Mouse (Mus musculus): ENCODE results near the gene Hps5. TPM values are rescaled to one million over a fixed set of nuclear protein-coding genes. Genes with fewer than 3 reads are reported as not detected.

Gene Hps5
- total and polyA plus RNA-seq, 2 experiments, result 9.0 to 11.8 TPM

DNA sequence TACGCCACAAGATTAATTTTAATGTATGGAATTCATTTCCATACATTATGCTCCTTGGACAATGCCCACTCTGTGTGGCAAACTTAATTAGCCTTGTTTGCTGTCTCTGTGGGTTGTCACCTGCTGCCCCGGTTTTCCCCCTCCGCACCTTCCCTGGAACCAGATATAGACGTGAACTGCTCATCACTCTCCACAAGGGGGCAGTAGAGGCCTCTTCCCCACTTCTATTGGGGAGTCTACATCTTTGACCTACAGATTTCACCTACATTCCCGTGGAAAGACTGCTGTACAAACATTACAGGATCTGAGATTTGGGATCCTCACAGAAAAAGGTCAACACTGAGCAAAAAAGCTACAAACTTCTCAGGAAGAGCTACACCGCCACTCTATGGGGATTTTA, 81.3 kb downstream of the Hps5 start:
- Histone ChIP-seq H3K4me1 (ENCODE audit: control insufficient read depth, insufficient read depth, low read length) (peaks cover 7% of the 10 kb centered on the region), H3K79me2 (ENCODE audit: control insufficient read depth, insufficient read depth, low read length) (no peaks in the 10 kb centered on the region), H3K4me3 (ENCODE audit: insufficient read depth, low read depth, low read length) (no peak overlapping the region), H3K27me3 (ENCODE audit: control insufficient read depth, insufficient read depth, low read length) (no peaks in the 10 kb centered on the region), H3K9ac (ENCODE audit: low read depth, low read length) (no peak overlapping the region), H3K36me3 (ENCODE audit: control insufficient read depth, insufficient read depth, low read length) (no peaks in the 10 kb centered on the region), H3K27ac (replicated peaks; ENCODE audit: insufficient read depth, low read depth, low read length) (no peak overlapping the region)
- TF ChIP-seq CTCF (IDR thresholded peaks at IDR 0.05; ENCODE audit: low read depth, low read length) (peak; percentile 78), POLR2A (IDR thresholded peaks at IDR 0.05; ENCODE audit: extremely low read depth, insufficient read depth, low read length) (no peak)
- peak; percentile 45 for DNase-seq (ENCODE audit: extremely low read depth, low read depth, low spot score)
- 27% methylated on average over 6 of the region's 6 CpGs for WGBS

DNA sequence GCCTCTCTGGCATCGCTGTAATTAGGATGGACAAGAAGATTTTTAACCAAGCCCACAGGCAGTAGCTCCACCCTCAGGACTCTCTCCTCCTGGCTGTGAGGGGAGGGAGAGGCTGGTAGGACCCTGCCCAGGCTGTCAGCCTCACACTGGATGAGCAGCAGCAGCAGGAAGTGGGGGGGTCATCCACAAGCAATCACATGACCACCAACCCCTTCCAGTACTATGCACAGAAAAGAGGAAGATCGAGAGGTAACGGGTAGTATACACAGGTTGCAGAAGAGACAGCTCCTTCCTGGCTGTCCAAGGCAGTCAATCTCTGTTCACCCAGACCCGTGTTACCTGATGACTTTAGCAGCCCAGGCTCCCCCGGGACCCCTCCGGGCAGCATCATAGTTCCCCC, 83.6 kb downstream of the Hps5 start:
- TF ChIP-seq POLR2A (IDR thresholded peaks at IDR 0.05; ENCODE audit: extremely low read depth, insufficient read depth, low read length) (no peak), CTCF (IDR thresholded peaks at IDR 0.05; ENCODE audit: low read depth, low read length) (no peak)
- Histone ChIP-seq H3K36me3 (ENCODE audit: control insufficient read depth, insufficient read depth, low read length) (no peaks in the 10 kb centered on the region), H3K27ac (replicated peaks; ENCODE audit: insufficient read depth, low read depth, low read length) (no peak overlapping the region), H3K27me3 (ENCODE audit: control insufficient read depth, insufficient read depth, low read length) (no peaks in the 10 kb centered on the region), H3K9ac (ENCODE audit: low read depth, low read length) (no peak overlapping the region), H3K4me3 (ENCODE audit: insufficient read depth, low read depth, low read length) (no peak overlapping the region), H3K4me1 (ENCODE audit: control insufficient read depth, insufficient read depth, low read length) (no peaks in the 10 kb centered on the region), H3K79me2 (ENCODE audit: control insufficient read depth, insufficient read depth, low read length) (no peaks in the 10 kb centered on the region)
- no peak for DNase-seq (ENCODE audit: extremely low read depth, low read depth, low spot score)
- WGBS, result 76% methylated on average over 6 of the region's 6 CpGs

Other genes starting within 250 kb of the Hps5 start
- gene Sergef, start 156.3 kb downstream of the Hps5 start, total RNA-seq (2014; rRNA removed), result 4.9 and 6.6 TPM in 2 replicates
- gene Sergef, start 156.3 kb downstream of the Hps5 start, polyA plus RNA-seq (2012; rRNA removed), result 5.4 and 7.5 TPM in 2 replicates
- not detected in 2 replicates for gene Tph1, start 123.5 kb downstream of the Hps5 start, total RNA-seq (2014; rRNA removed)
- not detected in 2 replicates for gene Tph1, start 123.5 kb downstream of the Hps5 start, polyA plus RNA-seq (2012; rRNA removed)
- gene Saal1, start 85.4 kb downstream of the Hps5 start, total RNA-seq (2014; rRNA removed), result 2.8 and 2.9 TPM in 2 replicates
- gene Saal1, start 85.4 kb downstream of the Hps5 start, polyA plus RNA-seq (2012; rRNA removed), result 2.5 and 2.7 TPM in 2 replicates
- 7.8 and 10.1 TPM in 2 replicates for gene Saa3, start 80.4 kb downstream of the Hps5 start, total RNA-seq (2014; rRNA removed)
- gene Saa3, start 80.4 kb downstream of the Hps5 start, polyA plus RNA-seq (2012; rRNA removed), result 3.5 and 3.8 TPM in 2 replicates
- gene Saa4, start 63.5 kb downstream of the Hps5 start, total RNA-seq (2014; rRNA removed), result 74.2 and 103 TPM in 2 replicates
- 80.9 and 90.4 TPM in 2 replicates for gene Saa4, start 63.5 kb downstream of the Hps5 start, polyA plus RNA-seq (2012; rRNA removed)
- 18.9 and 23.7 TPM in 2 replicates for gene Saa1, start 53.1 kb downstream of the Hps5 start, total RNA-seq (2014; rRNA removed)
- gene Saa1, start 53.1 kb downstream of the Hps5 start, polyA plus RNA-seq (2012; rRNA removed), result 22.0 and 30.0 TPM in 2 replicates
- 16.0 and 25.5 TPM in 2 replicates for gene Saa2, start 44.3 kb downstream of the Hps5 start, total RNA-seq (2014; rRNA removed)
- gene Saa2, start 44.3 kb downstream of the Hps5 start, polyA plus RNA-seq (2012; rRNA removed), result 12.5 and 13.3 TPM in 2 replicates
- gene Gtf2h1, start within 50 bp of the Hps5 start, total RNA-seq (2014; rRNA removed), result 30.9 and 33.2 TPM in 2 replicates
- 6.3 and 6.7 TPM in 2 replicates for gene Gtf2h1, start within 50 bp of the Hps5 start, polyA plus RNA-seq (2012; rRNA removed)
- 442 and 520 TPM in 2 replicates for gene Ldha, start 45.4 kb upstream of the Hps5 start, total RNA-seq (2014; rRNA removed)
- gene Ldha, start 45.4 kb upstream of the Hps5 start, polyA plus RNA-seq (2012; rRNA removed), result 594 and 718 TPM in 2 replicates
- not detected in 2 replicates for gene Ldhc, start 65.1 kb upstream of the Hps5 start, total RNA-seq (2014; rRNA removed)
- gene Ldhc, start 65.1 kb upstream of the Hps5 start, polyA plus RNA-seq (2012; rRNA removed), result not detected in 2 replicates
- 19.5 and 20.3 TPM in 2 replicates for gene Tsg101, start 123.9 kb upstream of the Hps5 start, total RNA-seq (2014; rRNA removed)
- 33.4 and 43.6 TPM in 2 replicates for gene Tsg101, start 123.9 kb upstream of the Hps5 start, polyA plus RNA-seq (2012; rRNA removed)
- gene Uevld, start 162.5 kb upstream of the Hps5 start, total RNA-seq (2014; rRNA removed), result 9.8 and 10.2 TPM in 2 replicates
- 2.7 and 3.0 TPM in 2 replicates for gene Uevld, start 162.5 kb upstream of the Hps5 start, polyA plus RNA-seq (2012; rRNA removed)
- gene Gm9999, start 187.5 kb upstream of the Hps5 start, total RNA-seq (2014; rRNA removed), result not detected in 2 replicates
- not detected in 2 replicates for gene Gm9999, start 187.5 kb upstream of the Hps5 start, polyA plus RNA-seq (2012; rRNA removed)
- gene Spty2d1, start 212.3 kb upstream of the Hps5 start, total RNA-seq (2014; rRNA removed), result 7.5 and 7.6 TPM in 2 replicates
- gene Spty2d1, start 212.3 kb upstream of the Hps5 start, polyA plus RNA-seq (2012; rRNA removed), result 2.9 and 3.2 TPM in 2 replicates